Mouse (Mus musculus) retina, embryonic 14.5 days (tissue): ENCODE data around the gene Ppp1r14b.
"Not testable (repeated sequence)": the region's sequence is repeated elsewhere in the genome, so short reads cannot be mapped to it uniquely, and the experiment has no call there.

ENCODE experiments used
- DNase-seq: peaks from one replicate; pipeline ENCODE4 v3.0.0-alpha.2; 2015; ENCODE audit warnings: low spot score

The Ppp1r14b gene

DNA sequence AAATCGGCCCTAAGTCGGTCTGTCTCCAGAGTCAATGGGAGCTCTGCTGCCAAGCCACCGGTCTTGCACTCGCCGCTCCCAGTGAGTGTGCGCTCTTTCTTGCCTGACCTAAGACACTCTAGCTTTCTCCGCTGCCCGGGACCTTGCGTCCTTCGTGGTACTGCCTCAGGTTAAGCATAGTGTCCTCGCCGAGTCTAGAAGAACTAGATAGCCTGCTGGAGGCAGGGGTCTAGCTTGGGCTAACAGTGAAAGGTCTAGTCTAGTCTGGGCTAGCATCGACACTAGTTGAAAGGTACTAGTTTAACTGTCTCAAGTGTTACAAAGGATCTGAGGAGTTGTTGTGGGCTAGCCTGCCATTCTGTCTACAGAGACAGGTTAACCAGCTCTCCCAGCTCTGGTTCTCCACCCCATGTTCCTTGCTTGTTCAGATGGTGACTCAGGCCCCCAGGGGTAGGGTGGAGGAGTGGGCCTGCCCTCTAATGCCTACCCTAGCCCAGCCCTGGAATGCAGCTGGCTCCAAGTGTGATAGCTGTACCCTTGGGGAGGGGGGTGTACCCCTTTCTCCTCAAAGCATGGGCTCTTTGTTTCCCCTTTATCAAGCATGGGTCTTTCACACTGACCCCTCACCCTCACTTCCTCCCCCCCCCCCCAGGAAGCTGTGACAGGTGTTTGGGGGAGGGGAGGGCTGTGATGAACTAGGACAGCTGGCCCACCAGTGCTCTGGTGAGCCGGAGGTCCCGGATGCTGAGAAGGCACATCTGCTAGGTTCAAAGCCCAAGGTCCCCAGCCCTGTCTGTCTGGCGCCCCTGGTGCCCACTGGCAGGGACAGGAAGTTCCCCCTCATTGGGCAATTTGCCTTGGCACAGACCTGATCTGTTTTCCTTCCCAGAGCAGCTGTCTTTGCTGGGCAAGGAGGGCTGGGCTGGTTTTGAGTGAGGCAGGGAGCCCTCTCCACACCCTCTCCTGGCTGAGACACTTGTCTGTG lies 1.1 kb downstream of the Ppp1r14b start, which contains the start of gene Plcb3:
Gene Plcb3 (minus strand): TSS at position 934 of the 985 bp plus-strand sequence.
- DNase-seq = peak; percentile 80

DNA sequence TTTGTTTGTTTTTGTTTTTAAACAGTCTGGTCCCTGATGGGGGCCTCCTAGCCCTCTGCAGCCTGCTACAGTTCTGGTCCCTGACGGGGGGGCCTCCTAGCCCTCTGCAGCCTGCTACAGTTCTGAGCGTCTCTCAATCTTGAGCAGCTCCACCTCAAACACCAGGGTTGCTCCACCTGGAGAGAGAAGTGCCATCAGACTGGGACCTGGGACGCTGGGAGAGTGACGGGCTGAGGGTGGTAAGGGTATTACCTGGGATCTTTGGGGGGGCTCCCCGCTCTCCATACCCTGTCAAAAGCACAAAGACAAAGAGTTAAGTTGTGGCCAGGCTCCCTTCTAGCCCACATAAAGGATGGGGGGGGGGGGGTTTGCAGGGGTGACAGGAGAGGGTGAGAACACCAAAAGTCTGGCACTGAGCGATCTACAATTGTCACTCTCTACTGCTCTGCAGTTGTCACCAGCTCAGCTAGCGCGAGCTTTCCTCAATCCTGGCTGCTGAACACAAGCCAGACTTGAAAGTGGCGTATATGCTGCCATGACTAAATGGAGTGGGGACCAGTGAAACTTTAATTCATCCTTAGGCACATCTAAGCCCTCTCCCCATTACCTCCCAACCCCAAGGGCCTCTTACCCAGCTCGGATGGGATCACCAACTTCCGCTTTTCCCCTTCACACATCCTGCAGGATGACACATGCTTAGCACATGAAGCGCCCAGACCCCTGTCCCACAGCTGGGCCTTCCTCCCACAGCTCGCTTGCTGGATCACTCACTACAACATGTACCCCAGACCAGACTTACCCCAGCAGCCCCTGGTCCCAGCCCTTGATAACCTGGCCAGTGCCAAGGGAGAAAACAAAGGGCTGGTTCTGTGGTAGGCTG lies 3.2 kb downstream of the Ppp1r14b start:
- DNase-seq = no peak

DNA sequence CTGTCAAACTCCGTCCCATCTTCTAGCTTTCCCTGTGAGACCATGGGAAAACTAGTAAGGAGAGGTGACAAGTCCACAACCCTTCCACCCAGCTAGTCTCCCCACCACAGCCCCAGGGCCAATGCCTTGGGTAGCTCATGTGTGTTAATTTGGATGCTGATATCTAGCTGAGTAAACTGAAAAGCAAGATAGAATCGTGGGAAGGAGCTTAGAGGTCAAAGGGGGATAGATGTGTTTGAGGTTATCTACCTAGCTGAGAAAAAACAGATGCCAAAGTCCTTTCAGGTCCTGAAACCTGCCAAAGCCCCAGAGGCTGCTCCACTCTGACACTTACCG lies 3.8 kb downstream of the Ppp1r14b start:
- no peak for DNase-seq

DNA sequence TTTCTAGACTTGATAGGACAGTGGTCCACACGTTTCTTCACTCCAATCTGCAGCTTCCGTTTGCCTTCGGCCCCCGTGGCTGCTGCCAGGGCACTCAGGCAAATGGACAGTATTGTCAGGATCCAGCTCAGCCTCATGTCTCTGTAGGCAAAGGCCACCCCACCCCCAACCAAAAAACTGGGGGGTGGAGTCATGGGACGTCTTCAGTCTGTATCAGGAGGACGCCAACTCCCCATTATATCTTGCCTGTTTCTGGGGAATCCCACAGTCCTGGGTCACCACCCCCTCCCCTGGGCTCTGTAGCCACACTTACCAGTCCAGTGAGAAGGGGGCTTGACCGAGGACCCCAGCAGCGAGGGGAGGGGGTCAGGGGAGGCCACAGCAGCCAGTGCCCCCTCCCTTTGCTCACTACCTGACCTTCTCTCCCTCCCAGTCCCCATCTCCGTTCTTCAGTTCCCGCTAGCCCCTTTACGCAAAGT lies 4.3 kb downstream of the Ppp1r14b start:
- DNase-seq = no peak

DNA sequence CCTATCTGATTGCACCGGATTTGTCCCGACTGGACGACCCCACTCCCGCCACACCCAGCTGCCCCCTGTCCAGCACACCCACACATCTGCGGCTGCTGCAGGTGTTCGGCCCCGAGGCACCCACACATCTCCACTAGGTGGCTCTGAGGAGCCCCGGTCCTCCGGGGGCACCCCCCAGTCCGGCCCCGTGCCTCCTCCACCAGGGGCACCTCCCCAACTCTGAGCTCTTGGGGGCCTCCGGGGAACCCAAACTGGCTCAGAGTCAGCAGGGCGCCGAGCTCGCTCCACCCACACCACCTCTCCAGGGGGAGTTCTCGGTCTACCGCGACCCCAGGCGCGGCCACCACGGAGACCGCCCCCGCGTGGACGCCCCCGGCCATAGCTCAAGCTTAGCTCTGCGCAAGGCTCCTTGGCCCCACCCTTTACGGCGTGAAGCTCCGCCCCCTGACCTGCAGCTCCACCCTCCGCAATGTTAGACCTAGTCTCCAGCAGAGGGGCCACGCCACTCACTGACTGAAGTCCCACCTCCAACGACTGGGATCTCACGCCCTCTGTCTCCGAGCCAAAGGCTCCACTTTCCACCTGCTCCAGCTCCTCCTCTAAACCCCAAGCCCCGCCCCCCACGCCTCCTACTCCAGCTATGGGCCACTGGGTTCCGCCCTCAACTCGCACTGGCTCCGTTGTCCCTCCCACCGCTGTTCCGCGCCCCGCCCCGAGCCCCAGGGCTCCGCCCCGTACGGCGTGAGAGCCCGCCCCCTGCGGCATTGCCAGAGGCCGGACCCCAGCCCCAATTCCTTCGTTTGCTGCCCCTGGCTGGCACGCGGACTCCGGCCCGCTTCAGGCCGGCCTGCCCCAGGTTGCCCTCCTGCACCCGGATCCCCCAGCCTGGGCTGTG lies 5.0 kb downstream of the Ppp1r14b start:
- peak; percentile 99 for DNase-seq

DNA sequence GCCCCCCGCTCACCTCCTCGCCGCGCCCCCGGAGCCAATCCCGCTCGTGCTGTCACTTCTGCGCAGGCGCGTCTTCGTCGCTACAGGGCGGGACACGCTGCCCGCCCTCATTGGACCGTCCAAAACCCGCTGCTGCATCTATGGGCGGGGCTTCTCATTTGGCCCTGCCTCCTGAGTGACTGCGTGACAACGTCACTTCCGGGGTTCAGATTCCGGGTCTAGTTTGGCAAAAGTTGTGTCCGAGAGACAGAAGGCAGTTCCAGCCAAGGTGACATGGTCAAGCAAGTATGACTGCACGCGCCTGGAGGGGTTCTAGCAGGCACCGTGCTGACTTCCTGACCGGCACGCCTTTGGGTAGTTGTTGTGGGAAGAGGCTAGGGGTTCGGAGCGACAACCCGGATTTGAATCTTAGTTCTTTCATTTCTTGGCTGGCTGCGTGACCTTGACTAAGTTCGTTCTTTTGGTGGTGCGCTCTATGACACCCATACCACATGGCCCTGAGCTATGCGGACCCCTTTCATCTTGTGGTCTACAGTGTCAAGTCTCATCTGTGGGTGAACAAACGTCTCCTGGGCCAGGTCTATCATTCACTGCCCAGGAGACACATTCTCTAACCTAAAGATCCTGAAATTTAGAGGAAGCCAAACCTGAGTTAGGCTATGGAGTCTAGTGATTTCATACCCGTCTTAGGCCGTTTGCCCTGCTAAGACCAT lies 5.8 kb downstream of the Ppp1r14b start, which contains the start of gene Fkbp2:
Gene Fkbp2 (minus strand): TSS at position 121 of the 713 bp plus-strand sequence.
- peak; percentile 99 for DNase-seq

DNA sequence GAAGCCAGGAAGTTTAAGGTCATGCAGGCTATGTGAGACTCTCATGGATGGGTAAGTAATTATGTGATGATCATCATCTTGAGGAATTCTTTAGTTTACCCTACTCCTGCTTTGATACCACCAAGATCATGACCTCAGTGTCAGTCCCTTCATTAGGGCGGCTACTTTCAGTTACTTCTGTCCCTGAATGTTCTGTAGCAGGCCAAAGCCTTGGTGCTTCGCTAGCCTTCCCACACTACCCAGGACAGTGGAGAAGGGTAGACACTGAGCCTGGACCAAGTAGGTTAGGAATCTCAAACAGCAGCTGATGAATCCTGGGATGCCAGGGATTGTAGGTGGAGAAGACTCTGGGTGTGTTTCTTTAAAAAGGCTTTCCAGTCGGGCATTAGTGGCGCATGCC lies 6.7 kb downstream of the Ppp1r14b start:
- no peak for DNase-seq

DNA sequence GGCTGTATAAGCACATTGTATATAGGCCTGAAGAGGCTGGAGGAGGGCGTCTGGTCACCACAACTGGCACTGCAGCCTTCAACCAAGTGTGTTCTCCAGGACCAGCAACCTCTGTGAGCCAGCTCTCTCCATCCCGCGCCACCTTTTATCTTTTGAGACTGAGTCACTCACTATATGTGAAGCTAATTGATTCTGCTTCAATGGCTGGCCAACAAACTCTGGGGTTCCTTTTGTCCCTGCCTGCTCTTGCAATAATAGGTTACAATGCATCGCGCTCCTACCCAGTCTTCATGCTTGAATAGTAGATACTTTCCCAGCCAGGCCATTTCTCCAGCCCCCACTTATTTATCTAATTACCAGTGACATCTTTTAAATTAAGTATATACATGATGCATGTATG lies 8.9 kb downstream of the Ppp1r14b start:
- DNase-seq = peak; percentile 63

DNA sequence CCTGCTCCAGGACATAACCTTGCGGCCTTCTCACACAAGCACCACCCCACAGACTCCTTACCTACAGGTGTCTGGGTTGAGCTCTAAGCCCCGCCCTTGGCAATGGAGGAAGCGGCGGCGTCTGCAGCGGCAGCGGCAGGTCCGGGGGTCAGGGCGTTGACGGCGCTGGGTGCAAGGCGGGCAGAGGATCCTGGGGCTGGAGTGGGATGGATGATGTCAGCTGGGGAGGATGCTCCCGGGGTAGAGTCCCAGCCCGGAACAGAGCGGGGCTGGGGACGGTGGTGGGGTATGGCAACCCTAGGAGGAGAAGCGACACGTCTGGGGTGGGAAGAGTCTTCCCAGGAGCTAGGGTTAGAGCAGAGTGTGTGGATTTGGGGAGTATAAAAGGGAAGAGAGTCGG lies 10.5 kb downstream of the Ppp1r14b start:
- DNase-seq = no peak

DNA sequence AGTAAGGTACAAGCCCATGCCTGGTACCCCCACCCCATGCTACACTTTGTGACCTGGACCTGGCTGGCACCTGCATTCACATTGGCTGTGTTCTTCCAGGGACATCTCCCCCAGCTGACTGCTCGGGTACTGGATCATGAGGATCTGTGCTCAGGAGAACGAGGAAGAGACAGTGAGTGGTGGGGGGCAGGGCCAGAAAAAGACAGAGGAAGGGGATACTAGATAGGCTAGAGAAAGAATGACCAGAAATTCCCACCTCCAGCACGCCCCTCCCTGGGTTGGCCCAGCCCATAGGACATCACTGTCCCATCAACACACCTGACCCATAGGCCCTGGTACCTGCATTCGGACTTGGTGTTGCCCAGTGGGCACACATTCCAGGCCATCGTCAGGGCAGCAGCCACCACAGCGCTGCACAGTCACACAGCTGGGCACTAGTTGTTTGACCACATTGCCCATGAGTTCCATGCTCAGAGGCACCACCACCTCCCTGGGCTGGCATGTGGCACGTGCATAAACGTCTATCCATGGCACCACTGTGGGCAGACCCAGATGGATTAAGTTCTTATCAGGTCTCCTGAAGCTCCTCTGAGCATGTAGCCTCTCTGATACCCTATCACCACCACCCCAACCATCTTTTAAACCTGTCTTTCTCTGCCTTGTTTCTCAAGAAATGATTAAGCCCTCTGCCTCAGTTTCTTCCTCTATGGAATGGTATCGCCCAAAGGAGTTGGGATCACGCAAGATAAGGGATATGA lies 11.4 kb downstream of the Ppp1r14b start:
- no peak for DNase-seq

DNA sequence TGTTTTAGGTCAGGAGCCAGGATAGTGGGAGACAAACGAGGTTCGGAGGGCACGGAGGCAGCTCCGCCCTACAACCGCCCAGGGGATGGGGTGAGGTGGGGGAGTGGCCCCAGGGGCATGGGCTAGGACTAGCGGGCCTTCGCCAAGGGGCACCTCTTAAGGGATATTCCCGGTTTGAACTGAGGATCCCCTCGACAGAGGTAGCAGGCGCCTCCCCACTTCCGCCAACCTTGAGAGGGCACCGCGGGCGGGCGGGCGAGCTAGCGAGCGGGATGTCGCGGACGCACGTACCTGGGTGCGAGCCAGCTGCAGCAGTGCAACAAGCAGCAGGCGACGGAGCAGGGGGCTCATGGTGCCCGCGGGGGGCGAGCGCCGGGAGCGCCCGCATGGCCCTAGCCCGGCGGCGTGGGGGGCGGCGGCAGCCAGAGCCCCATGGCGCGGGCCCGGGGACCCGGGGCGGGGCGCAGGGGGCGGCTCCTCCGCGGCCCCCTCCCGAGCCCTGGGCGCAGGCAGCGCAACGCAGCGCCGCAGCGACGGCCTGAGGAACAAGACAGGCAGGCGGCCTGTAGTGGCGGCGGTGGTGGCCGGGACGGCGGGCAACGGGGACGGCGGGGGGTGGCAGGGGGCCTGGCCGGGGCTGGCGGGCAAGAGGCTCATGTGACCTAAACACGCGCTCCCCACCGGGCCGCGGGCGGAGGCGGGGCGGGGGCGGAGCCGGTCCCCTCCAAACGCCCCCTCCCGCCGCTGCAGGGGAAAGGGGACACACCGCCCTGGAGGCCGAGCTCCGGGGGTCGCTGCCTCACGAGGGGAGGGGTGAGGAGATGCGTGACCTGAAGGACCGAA lies 12.5 kb downstream of the Ppp1r14b start, which contains the start of gene Vegfb:
Gene Vegfb (minus strand): TSS at position 591 of the 843 bp plus-strand sequence.
- DNase-seq = peak; percentile 64

DNA sequence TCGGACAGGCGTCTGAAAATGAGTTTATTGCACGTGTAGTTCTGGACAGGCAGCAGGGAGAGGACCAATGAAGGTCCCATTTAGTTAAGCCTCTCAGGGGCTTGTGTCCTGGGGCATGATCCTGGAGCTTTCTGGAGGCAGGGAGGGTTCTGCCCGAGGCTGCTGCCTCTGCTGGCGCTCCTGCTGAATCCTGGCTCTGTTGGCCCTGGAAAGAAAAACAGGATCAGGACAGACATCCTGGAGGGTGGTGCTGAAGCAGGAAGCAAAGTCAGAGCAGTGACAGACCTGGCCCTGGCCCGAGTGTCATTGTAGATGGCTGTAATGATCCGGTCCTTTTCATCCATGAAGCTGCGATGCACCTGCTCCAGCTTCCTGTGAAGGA lies 13.1 kb downstream of the Ppp1r14b start:
- DNase-seq = no peak

DNA sequence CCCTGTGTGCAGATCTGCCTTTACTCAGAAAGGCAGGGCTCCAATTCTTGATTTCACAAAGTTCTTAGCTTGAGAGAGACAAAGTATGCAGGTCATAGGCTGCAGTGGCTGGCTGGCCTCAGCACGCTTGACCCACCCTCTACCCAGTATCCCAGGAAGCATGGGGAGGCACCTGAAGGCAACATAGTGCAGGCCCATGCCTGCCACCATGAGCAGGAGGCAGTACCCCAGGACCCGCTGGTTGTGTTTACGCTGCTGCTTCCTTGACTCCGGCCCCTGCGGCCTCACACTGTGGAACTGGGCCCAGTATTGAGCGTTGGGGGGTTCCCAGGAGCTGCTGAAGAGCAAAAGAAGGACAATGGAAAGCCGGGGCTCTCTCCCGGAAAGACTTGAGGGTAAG lies 14.5 kb downstream of the Ppp1r14b start:
- no peak for DNase-seq

DNA sequence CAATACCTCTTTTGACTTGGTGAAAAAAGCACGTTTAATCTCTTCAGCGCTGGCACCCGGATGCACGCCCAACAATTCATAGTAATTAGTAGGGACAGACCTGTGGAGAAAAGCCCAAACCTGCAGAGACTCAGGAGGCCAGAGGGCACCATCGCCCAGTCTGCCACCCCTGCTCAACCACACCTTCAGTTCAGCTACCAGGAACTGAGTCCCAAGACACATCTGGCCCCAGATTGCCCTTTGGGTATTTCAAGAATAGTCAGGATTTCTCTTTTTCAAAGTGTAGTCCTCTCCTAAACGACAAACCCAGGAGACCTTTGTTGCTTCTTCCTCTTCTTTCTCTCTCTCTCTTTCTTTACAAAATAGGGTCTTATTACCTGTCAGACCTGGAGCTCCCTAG lies 15.9 kb downstream of the Ppp1r14b start:
- DNase-seq = no peak

DNA sequence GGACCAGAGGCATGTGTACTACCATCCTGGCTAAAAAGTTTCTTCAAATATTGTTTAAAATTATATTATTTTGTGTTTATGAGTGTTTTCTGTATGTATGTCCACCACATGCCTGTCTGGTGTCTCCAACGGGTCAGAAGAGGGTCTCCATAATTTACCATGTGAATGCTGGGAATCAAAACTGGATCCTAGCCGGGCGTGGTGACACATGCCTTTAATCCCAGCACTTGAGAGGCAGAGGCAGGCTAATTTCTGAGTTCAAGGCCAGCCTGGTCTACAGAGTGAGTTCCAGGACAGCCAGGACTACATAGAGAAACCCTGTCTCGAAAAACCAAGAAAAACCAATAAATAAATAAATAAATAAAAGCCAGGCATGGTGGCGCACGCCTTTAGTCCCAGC lies 16.4 kb downstream of the Ppp1r14b start:
- DNase-seq = not testable (repeated sequence)

DNA sequence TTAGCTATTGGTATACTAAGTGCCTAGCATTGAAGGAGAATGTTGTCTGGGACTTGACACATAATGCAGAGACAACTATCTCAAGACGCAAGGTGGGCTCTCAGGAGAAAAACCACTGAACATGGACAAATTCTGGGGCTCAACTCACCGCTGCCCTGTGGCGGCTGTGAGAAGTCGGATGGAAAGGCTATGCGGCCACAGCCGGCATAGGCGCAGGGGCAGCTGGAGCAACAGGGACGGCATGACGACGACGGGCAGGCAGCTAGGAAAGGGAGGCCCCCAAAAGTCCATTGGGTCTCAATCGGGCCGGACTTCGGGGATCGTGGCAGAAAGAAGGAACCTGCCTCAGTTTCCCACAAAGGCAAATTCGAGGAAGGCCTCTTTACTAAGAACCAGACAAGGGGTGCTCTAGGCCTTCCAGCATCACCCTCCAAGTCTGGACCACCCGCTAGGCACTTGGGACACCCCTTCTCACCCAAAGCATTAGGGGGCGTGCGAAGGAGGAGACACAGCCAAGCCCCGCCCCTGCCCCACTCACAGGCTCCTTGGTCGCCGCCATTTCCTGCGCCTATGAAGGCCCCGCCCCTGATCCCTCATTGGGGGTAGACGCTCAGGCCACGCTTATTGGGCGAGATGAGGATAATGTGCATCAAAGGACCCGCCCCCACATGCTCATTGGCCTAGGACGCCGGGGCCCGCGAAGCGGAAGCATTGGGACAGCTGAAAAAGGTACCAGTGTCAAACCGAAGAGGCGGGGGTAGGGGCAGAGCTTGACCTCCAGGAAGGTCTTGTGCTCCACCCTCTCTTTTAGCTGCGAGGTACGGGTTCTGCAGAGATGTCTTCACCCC lies 17.5 kb downstream of the Ppp1r14b start, which contains the start of gene Dnajc4:
Gene Dnajc4 (minus strand): TSS at position 562 of the 848 bp plus-strand sequence.
- peak; percentile 98 for DNase-seq

DNA sequence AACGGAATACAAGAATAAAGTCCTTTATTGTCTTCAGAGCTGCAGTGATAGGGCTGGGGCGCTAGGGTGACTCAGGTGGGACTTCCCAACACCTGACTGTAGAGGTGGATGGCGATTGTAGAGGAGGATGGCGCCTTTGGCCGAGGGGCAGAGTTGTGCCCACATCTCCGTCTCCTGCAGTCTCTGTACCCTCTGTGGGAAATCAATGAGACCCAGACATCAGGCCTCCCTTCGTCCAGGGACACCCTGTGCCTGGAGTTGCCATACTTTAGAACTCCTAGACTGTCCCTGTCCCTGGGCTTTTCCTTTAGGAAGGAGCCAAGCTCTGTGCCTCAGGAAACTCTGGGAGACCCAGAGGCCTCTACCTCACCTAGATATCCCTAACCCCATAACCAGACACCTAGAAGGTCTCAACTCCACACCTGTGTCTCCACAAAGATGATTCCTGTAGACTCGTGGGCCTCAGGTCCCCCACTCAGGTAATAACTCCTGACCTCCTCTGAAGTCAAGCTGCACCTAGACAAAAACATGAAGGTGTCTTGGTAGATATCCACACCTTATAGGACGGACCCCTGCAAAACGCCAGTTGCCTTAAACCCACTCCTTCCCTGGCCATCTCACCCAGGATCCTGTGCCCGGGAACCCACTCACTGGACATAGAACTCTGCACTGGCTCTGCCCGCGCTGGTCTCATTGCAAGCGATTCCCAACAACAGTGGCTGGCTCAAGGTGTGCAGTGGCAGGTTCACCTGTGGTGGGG lies 18.4 kb downstream of the Ppp1r14b start:
- no peak for DNase-seq
